Comparison of ENCODE assay signal across 9 mouse cellular contexts in genomic region chr1:36269121-36269795, GRCm38 (mm10). TPM values are rescaled to one million over a fixed set of nuclear protein-coding genes. Genes with fewer than 3 reads are reported as not detected.
DNase-seq lines count a peak whose midpoint lies in the region; ATAC-seq and TF ChIP-seq lines count a peak whose summit lies in the region.
"Had no signal": no experiment of that assay in that cellular context is flagged by ENCODE, and none has a peak within 500 bp of the region (broad histone marks: within the 10 kb centered on the region; RNA-seq: fewer than 3 reads in every experiment).

No protein-coding gene starts in this region.

- H3K27ac ChIP-seq in heart, embryonic 13.5 days (replicated peaks) = no peak overlapping the region
- no peak overlapping the region for H3K27ac ChIP-seq in heart, adult 2 months
- no peak overlapping the region for H3K27ac ChIP-seq in limb, embryonic 12.5 days

- H3K9me3 ChIP-seq in heart, embryonic 13.5 days = no peaks in the 10 kb centered on the region
- H3K9me3 ChIP-seq in limb, embryonic 12.5 days = no peaks in the 10 kb centered on the region

- no peak for TF ChIP-seq POLR2A in heart, adult 2 months (IDR thresholded peaks at IDR 0.05; ENCODE audit: insufficient read depth, low read depth, low read length)

- TF ChIP-seq EP300 in heart, adult 2 months (IDR thresholded peaks at IDR 0.05; ENCODE audit: insufficient read depth, low read depth, low read length) = no peak

- peaks cover 13% of the 10 kb centered on the region for H3K27me3 ChIP-seq in heart, embryonic 13.5 days (replicated peaks)
- H3K27me3 ChIP-seq in heart, adult 2 months (ENCODE audit: control insufficient read depth, insufficient read depth, low read length) = no peaks in the 10 kb centered on the region
- H3K27me3 ChIP-seq in limb, embryonic 12.5 days = peaks cover 25% of the 10 kb centered on the region

- TF ChIP-seq CTCF in heart, adult 2 months (IDR thresholded peaks at IDR 0.05) = no peak

- DNase-seq in heart, adult 2 months = no peak
- peak; percentile 54 for DNase-seq in urinary bladder, postnatal 14 days (ENCODE audit: low spot score)
- DNase-seq in urinary bladder, postnatal 10 days (ENCODE audit: low spot score) = no peak
- no peak for DNase-seq in right cerebral cortex, postnatal 36 days (ENCODE audit: low spot score in 2 of 2)
- no peak for DNase-seq in frontal cortex, postnatal 14 days (ENCODE audit: low spot score in 2 of 2)

- H3K4me1 ChIP-seq in heart, embryonic 13.5 days = peaks cover 49% of the 10 kb centered on the region
- H3K4me1 ChIP-seq in heart, adult 2 months (ENCODE audit: control insufficient read depth, insufficient read depth, low read length) = peaks cover 19% of the 10 kb centered on the region
- peaks cover 30% of the 10 kb centered on the region for H3K4me1 ChIP-seq in limb, embryonic 12.5 days (replicated peaks)

- H3K79me2 ChIP-seq in heart, adult 2 months (replicated peaks; ENCODE audit: control insufficient read depth, insufficient read depth, low read length) = no peaks in the 10 kb centered on the region

- H3K4me3 ChIP-seq in heart, embryonic 13.5 days = peak overlapping the region; percentile 42
- no peak overlapping the region for H3K4me3 ChIP-seq in heart, adult 2 months
- H3K4me3 ChIP-seq in limb, embryonic 12.5 days (replicated peaks) = peak overlapping the region; percentile 20
- H3K4me3 ChIP-seq: erythroblast, embryonic 14.5 days had no signal

- peak overlapping the region; percentile 60 for H3K9ac ChIP-seq in heart, embryonic 13.5 days
- no peak overlapping the region for H3K9ac ChIP-seq in heart, adult 2 months (ENCODE audit: low read depth, low read length)
- H3K9ac ChIP-seq in limb, embryonic 12.5 days (replicated peaks) = no peak overlapping the region; the same call in 1 of the 2 replicates

- intact Hi-C loops in heart, adult 2 months (cut with DNase I) = no loop called here

- no peak for ATAC-seq in heart, embryonic 13.5 days (ENCODE audit: extremely low read depth, insufficient number of reproducible peaks, low FRiP score, low TSS enrichment)
- ATAC-seq in limb, embryonic 12.5 days (ENCODE audit: insufficient number of reproducible peaks, insufficient read depth, low FRiP score, low TSS enrichment, low read depth) = no peak
- ATAC-seq in CD4-positive, CD25-positive, alpha-beta regulatory T cell, adult 4 months = no peak

- no peaks in the 10 kb centered on the region for H3K36me3 ChIP-seq in heart, embryonic 13.5 days
- H3K36me3 ChIP-seq in heart, adult 2 months (ENCODE audit: control insufficient read depth, insufficient read depth, low read length) = no peaks in the 10 kb centered on the region
- no peaks in the 10 kb centered on the region for H3K36me3 ChIP-seq in limb, embryonic 12.5 days

- H3K4me2 ChIP-seq in heart, embryonic 13.5 days = peak overlapping the region; percentile 68
- peak overlapping the region; percentile 48 for H3K4me2 ChIP-seq in limb, embryonic 12.5 days

- 31% methylated on average over 54 of the region's 54 CpGs for WGBS in heart, embryonic 13.5 days
- 57% methylated on average over 54 of the region's 54 CpGs for WGBS in heart, adult 2 months
- WGBS in limb, embryonic 12.5 days = 35% methylated on average over 54 of the region's 54 CpGs

RNA-seq across cellular contexts. Expression of gene Neurl3, which starts 5.2 kb away (rescaled TPM):
- 3.7 and 4.7 TPM in 2 replicates for polyA plus RNA-seq in heart, embryonic 13.5 days (2015; fragmentation: Nextera tagmentation; extraction: Ambion mirVana)
- total RNA-seq in heart, adult 2 months (2021) = 1 to 10 TPM; 2.2 to 3.0 TPM
- 5.8 and 6.1 TPM in 2 replicates for polyA plus RNA-seq in heart, adult 2 months (2012; rRNA removed)
- polyA plus RNA-seq in limb, embryonic 12.5 days (2016; fragmentation: Nextera tagmentation; extraction: Ambion mirVana) = 0.55 and 0.74 TPM in 2 replicates
- polyA plus RNA-seq in CD4-positive, CD25-positive, alpha-beta regulatory T cell, adult 4 months (2017; shearing (Covaris generic)) = 100 to 1,000 TPM in 1 of 2 experiments, 10 to 100 TPM in 1; 62.4 to 137 TPM

RNA-seq across cellular contexts. Expression of gene Uggt1, which starts 24.7 kb away (rescaled TPM):
- polyA plus RNA-seq in heart, embryonic 13.5 days (2015; fragmentation: Nextera tagmentation; extraction: Ambion mirVana) = 32.7 and 34.4 TPM in 2 replicates
- total RNA-seq in heart, adult 2 months (2021) = 10 to 100 TPM; 28.4 to 29.8 TPM
- polyA plus RNA-seq in heart, adult 2 months (2012; rRNA removed) = 7.3 and 17.5 TPM in 2 replicates
- polyA plus RNA-seq in limb, embryonic 12.5 days (2016; fragmentation: Nextera tagmentation; extraction: Ambion mirVana) = 47.2 and 52.9 TPM in 2 replicates
- 10 to 100 TPM; 22.7 to 26.5 TPM for polyA plus RNA-seq in CD4-positive, CD25-positive, alpha-beta regulatory T cell, adult 4 months (2017; shearing (Covaris generic))

RNA-seq across cellular contexts. Expression of gene Arid5a, which starts 38.3 kb away (rescaled TPM):
- polyA plus RNA-seq in heart, embryonic 13.5 days (2015; fragmentation: Nextera tagmentation; extraction: Ambion mirVana) = 12.7 and 13.4 TPM in 2 replicates
- total RNA-seq in heart, adult 2 months (2021) = 10 to 100 TPM; 10.2 to 12.4 TPM
- polyA plus RNA-seq in heart, adult 2 months (2012; rRNA removed) = 4.7 and 4.9 TPM in 2 replicates
- 4.5 and 4.9 TPM in 2 replicates for polyA plus RNA-seq in limb, embryonic 12.5 days (2016; fragmentation: Nextera tagmentation; extraction: Ambion mirVana)
- 100 to 1,000 TPM in 1 of 2 experiments, 10 to 100 TPM in 1; 92.4 to 160 TPM for polyA plus RNA-seq in CD4-positive, CD25-positive, alpha-beta regulatory T cell, adult 4 months (2017; shearing (Covaris generic))
